Mouse (Mus musculus) midbrain, embryonic 13.5 days (tissue): ENCODE results near the gene Nfix. TPM values are rescaled to one million over a fixed set of nuclear protein-coding genes. Genes with fewer than 3 reads are reported as not detected.

Experiments
- ATAC-seq: fragments of 200-750 bp; cut with Nextera tagmentation; 2 replicates; pipeline ENCODE4 v1.8.0; 2017; ENCODE audit warnings: mild to moderate bottlenecking, moderate TSS enrichment, moderate library complexity
- H3K27ac ChIP-seq: fragments of 300-500 bp; sonication (generic); 2 replicates; pipeline ENCODE4 v1.5.1; 2015; ENCODE audit warnings: inconsistent platforms, mild to moderate bottlenecking, moderate library complexity
- H3K27me3 ChIP-seq: fragments of 300-500 bp; sonication (generic); 2 replicates; pipeline ENCODE4 v1.6.1; 2015; ENCODE audit warnings: mild to moderate bottlenecking, inconsistent platforms
- H3K36me3 ChIP-seq: fragments of 300-500 bp; sonication (generic); 2 replicates; pipeline ENCODE4 v1.6.1; 2015; ENCODE audit warnings: mild to moderate bottlenecking, inconsistent platforms
- H3K4me1 ChIP-seq: fragments of 300-500 bp; sonication (generic); replicated peaks from 2 replicates; pipeline ENCODE4 v1.6.1; 2015; ENCODE audit warnings: inconsistent platforms
- H3K4me2 ChIP-seq: fragments of 300-500 bp; sonication (generic); replicated peaks from 2 replicates; pipeline ENCODE4 v1.6.1; 2015; ENCODE audit warnings: moderate library complexity, mild to moderate bottlenecking, inconsistent platforms
- H3K4me3 ChIP-seq: fragments of 300-500 bp; sonication (generic); replicated peaks from 2 replicates; pipeline ENCODE4 v1.5.1; 2015; ENCODE audit warnings: mild to moderate bottlenecking, inconsistent platforms
- H3K9ac ChIP-seq: fragments of 300-500 bp; sonication (generic); replicated peaks from 2 replicates; pipeline ENCODE4 v1.6.1; 2015; ENCODE audit warnings: mild to moderate bottlenecking, inconsistent platforms
- H3K9me3 ChIP-seq: fragments of 300-500 bp; sonication (generic); 2 replicates; pipeline ENCODE4 v1.6.1; 2016; ENCODE audit warnings: mild to moderate bottlenecking, inconsistent platforms
- WGBS: fragments of 180-500 bp; shearing (Covaris S2); methylation state at CpG from one replicate; pipeline ENCODE4 v1.1.7; 2015; 5-methylcytosine and 5-hydroxymethylcytosine counted together
- polyA plus RNA-seq: library from polyadenylated mRNA; unstranded; fragments of >200 nt; fragmentation: Nextera tagmentation; extraction: Ambion mirVana; gene quantifications from 2 replicates; pipeline ENCODE4 v1.2.1, GENCODE M21; 2015

Gene Nfix
- polyA plus RNA-seq, 1 experiment from 2014 or later, result 28.4 TPM

GRCm38 (mm10) chr8:84668731-84669485 lies 131.2 kb downstream of the Nfix start:
- WGBS, result 86% methylated on average over 6 of the region's 6 CpGs
- H3K36me3 ChIP-seq, result peaks cover 46% of the 10 kb centered on the region
- H3K4me1 ChIP-seq, result peaks cover 12% of the 10 kb centered on the region
- no peak for ATAC-seq
- no peak overlapping the region for H3K27ac ChIP-seq
- H3K9ac ChIP-seq, result no peak overlapping the region
- H3K9me3 ChIP-seq, result no peaks in the 10 kb centered on the region
- H3K4me2 ChIP-seq, result no peak overlapping the region
- H3K4me3 ChIP-seq, result no peak overlapping the region
- no peaks in the 10 kb centered on the region for H3K27me3 ChIP-seq

DNA sequence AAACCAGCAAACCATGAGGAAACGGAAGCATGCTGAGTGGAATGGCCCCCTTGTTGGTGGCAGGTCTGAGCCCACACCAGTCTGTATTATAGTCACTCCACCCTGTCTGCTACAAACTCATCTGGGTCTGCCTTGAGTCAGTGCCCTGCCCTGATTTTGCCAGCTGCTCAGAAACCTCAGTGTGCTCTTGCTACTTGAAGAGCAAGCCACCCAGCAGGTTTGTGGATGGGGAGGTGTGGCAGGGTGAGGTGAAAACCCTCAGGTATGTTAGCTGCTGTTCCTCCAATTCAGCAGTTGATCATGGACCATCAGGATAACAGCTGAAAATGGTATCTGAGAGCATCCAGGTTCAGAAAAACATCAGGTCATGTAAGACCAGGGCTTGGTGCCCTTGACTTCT lies 132.1 kb downstream of the Nfix start:
- no peaks in the 10 kb centered on the region for H3K9me3 ChIP-seq
- no peak overlapping the region for H3K4me3 ChIP-seq
- no peak overlapping the region for H3K4me2 ChIP-seq
- H3K4me1 ChIP-seq, result peaks cover 17% of the 10 kb centered on the region
- 82% methylated on average over 1 of the region's 1 CpGs for WGBS
- H3K9ac ChIP-seq, result no peak overlapping the region
- H3K27ac ChIP-seq, result no peak overlapping the region
- H3K36me3 ChIP-seq, result peaks cover 39% of the 10 kb centered on the region
- ATAC-seq, result no peak
- no peaks in the 10 kb centered on the region for H3K27me3 ChIP-seq

DNA sequence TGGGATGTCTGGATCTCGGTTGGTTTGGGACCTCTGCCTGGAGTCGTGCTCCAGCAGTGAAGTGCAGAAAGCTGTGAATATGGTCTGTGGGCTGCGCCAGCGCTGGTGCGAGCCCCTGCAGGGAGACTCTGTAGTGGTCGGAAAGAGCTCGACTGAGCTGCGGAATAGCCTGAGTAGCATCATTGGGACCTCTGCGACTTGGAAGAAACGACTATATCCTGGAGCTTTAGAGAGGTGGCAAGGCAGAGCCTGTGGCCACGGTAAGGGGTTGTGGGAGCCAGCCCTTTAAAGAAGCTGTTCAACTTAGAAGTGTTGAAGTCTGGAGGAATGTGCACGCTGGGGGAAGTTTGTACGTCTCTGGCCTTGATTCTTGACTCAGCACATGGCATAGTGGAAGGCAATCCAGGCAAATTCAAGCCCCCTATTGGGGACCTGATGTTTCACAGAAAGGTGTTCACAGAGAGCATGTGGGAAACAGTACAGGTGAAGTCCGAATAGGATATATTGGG lies 134.7 kb downstream of the Nfix start:
- peak; percentile 36; the same call in 1 of the 2 replicates for ATAC-seq
- 3% methylated on average over 14 of the region's 14 CpGs for WGBS

DNA sequence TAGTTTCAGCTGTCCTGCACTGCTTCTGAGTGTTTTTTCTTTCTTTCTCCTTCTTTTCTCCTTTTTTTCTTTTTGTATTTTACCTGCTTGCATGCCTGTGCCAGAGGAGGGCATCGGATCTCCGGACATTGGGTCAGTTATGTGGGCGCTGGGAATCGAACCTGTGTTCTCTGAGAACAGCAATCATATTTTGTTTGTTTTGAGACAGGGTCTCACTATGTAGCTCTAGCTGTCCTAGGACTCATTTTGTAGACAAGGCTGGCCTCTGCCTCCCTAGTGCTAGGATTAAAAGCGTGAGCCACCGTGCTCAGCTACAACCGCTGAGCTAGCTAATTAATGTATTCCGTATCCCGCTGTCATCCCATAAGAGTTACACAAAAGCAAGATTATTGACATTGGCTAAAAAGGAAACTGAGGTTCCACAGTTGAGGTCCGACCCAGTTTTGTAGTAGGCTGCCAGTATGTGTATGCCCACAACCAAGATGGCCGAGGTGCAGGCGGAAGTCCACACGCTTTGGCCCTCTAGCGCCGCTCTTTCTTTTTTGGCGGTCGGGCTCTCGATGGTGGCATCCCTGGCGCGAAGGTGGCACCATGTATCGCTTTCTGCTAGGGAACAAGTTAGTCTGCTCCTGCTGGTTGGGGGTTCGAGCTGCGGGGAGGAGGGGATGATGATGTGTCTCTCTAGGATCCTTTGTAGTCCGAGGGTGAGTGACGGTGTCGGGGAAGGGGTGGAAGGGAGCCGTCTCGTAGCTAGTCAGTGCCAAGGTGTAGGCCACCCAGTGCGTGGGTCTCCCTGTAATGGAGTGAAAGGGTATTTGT lies 135.4 kb downstream of the Nfix start:
- peak; percentile 61 for ATAC-seq
- Histone ChIP-seq H3K27ac (peak overlapping the region; percentile 85), H3K4me3 (peak overlapping the region; percentile 73), H3K36me3 (peaks cover 11% of the 10 kb centered on the region), H3K9me3 (no peaks in the 10 kb centered on the region), H3K4me2 (peak overlapping the region; percentile 88), H3K27me3 (no peaks in the 10 kb centered on the region), H3K4me1 (peaks cover 46% of the 10 kb centered on the region), H3K9ac (peak overlapping the region; percentile 83)
- under 1% methylated on average over 29 of the region's 29 CpGs for WGBS

More for the DNA sequence above, 134.7 kb downstream of the Nfix start:
- H3K9ac ChIP-seq, result peak overlapping the region; percentile 83
- H3K27ac ChIP-seq, result peak overlapping the region; percentile 85
- H3K4me3 ChIP-seq, result peak overlapping the region; percentile 73
- H3K9me3 ChIP-seq, result no peaks in the 10 kb centered on the region
- peak overlapping the region; percentile 88 for H3K4me2 ChIP-seq
- H3K36me3 ChIP-seq, result peaks cover 16% of the 10 kb centered on the region
- H3K4me1 ChIP-seq, result peaks cover 39% of the 10 kb centered on the region
- no peaks in the 10 kb centered on the region for H3K27me3 ChIP-seq

DNA sequence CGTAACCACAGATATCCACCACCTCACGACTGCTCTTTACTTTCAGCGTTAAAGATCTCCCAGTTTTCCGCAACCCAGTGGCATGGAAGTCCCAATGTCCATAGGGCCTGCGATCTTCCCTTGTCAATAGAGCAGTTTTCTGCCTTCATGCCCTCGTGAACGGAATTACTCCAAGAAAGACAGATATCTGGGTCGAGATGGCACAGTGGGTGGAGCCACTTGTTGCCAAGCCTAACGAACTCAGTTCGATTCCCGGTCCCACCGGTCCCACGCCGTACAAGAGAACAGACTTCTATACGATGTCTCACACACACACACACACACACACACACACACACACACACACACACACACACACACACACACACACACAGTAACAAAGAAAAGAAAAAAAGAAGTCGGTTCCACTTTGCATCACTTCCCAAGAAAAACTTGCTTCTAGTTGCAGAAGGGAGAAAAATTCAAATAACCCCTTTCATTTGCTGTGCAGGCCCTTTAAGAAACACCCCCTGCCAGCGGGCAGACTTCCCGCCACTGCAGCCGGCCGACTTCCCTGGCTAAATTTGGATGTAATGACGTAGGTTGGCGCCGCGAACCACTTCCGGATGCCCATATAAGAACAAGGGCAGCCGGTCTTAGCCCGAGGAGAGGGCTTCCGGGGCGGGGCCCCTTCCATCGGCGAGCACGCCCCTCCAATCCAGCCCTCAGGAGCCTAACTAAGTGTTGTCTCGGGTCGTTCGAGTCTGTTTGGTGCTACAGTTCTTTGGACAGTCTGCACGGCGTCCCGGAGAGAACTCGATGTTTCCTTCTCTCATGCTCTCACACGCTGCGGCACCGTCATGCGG lies 136.4 kb downstream of the Nfix start:
- WGBS, result 4% methylated on average over 43 of the region's 43 CpGs
- Histone ChIP-seq H3K36me3 (peaks cover 7% of the 10 kb centered on the region), H3K4me2 (peak overlapping the region; percentile 88), H3K4me1 (peaks cover 48% of the 10 kb centered on the region), H3K9ac (peak overlapping the region; percentile 83), H3K9me3 (no peaks in the 10 kb centered on the region), H3K4me3 (peak overlapping the region; percentile 73), H3K27ac (peak overlapping the region; percentile 85), H3K27me3 (peaks cover 5% of the 10 kb centered on the region; the same call in 1 of the 2 replicates)
- ATAC-seq, result peak; percentile 82

DNA sequence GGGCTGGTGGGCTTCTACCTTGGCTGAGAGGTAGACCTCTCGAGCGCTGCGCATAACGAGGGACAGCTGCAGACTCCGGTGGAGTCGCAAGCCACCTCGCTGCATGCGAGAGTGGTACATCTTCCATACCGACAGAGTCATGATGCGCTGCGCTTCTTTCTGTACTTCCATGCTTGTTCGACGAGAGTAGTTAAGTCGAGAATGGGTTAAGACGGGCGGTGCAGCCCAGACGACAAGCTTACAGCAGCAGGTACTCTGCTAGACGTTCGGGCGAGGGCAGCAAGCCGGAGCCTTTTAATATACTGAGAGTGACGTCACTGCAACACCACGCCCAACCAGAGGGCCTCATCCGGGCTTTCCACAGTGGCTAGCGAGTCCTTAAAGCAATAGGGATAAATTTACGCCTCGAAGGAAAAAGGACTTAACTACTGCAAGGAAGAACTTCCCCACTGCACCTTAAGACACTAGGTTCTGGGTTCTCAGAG lies 137.5 kb downstream of the Nfix start, which contains the start of gene Ier2:
TSS of gene Ier2 (minus strand) at position 272 of the 485 bp plus-strand sequence.
- Histone ChIP-seq H3K27me3 (peaks cover 8% of the 10 kb centered on the region; the same call in 1 of the 2 replicates), H3K27ac (peak within 1 kb of the TSS; percentile 79), H3K9ac (peak within 1 kb of the TSS; percentile 82), H3K36me3 (no peaks in the 10 kb centered on the region), H3K4me1 (peaks cover 48% of the 10 kb centered on the region), H3K9me3 (no peaks in the 10 kb centered on the region), H3K4me3 (peak within 1 kb of the TSS; percentile 73), H3K4me2 (peak within 1 kb of the TSS; percentile 88)
- WGBS, result under 1% methylated on average over 27 of the region's 27 CpGs
- ATAC-seq, result peak; percentile 75

GRCm38 (mm10) chr8:84661961-84662571 lies 138.1 kb downstream of the Nfix start:
- peaks cover 50% of the 10 kb centered on the region for H3K4me1 ChIP-seq
- peak; percentile 18 for ATAC-seq
- under 1% methylated on average over 61 of the region's 61 CpGs for WGBS
- H3K9me3 ChIP-seq, result no peaks in the 10 kb centered on the region
- H3K27ac ChIP-seq, result peak overlapping the region; percentile 79
- H3K36me3 ChIP-seq, result no peaks in the 10 kb centered on the region
- peak overlapping the region; percentile 88 for H3K4me2 ChIP-seq
- peak overlapping the region; percentile 73 for H3K4me3 ChIP-seq
- H3K9ac ChIP-seq, result peak overlapping the region; percentile 82
- H3K27me3 ChIP-seq, result peaks cover 8% of the 10 kb centered on the region; the same call in 1 of the 2 replicates

DNA sequence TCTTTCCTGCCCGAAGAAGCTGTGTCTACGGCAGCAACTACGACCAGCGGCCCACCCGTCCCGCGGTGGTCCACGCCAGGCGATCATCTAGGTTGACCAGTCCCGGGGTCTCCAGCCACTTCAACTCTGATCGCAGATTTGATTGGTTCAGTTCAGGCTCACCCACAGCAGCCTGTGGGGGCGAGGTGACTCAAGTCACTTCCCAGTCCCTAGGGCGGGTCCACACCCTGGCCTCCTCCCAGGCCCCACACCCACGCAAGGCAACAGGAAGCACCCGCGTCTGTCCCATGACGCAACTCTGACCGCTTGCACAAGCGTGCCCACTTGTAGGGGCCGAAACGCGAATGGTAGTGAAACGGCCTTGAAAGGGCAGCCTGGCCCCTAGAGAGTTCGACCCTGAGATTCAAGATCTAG lies 138.7 kb downstream of the Nfix start:
- under 1% methylated on average over 24 of the region's 24 CpGs for WGBS
- Histone ChIP-seq H3K4me1 (peaks cover 56% of the 10 kb centered on the region), H3K27me3 (peaks cover 11% of the 10 kb centered on the region; the same call in 1 of the 2 replicates), H3K4me2 (peak overlapping the region; percentile 88), H3K27ac (0 out of 2 replicates have a peak overlapping the region, but pooled peaks have one; percentile 79), H3K4me3 (peak overlapping the region; percentile 73), H3K9me3 (no peaks in the 10 kb centered on the region), H3K9ac (peak overlapping the region; percentile 82), H3K36me3 (no peaks in the 10 kb centered on the region)
- no peak for ATAC-seq

DNA sequence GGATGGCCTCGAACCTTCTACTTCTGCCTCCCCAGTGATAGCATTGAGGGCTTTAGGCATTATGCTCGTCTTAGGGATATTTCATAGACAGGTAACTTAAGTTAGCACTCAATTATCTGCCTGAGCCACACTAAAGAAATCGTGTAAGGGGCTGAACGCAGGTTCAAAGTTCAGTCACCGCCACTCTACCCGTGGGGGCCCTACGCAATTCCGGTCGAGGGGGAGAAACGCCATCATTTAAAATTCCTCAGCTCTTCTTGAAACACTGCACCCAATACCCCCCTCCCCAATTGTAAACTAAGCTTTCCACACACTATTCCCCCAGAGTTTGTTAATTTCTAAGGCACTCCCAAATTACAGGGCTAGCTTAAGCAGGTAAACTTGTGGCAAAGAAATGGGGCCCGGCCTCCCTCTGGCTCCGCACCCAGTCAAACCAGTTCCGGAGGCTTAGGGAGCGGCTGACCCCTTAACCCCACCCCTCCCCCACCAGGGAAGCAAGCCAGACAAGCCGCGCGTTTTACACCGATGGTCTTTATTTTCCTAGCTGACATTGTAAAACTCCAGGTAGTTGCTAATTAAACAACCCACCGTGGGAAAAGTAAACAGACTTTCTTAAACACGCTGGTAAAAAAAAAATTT lies 139.2 kb downstream of the Nfix start:
- no peak for ATAC-seq
- Histone ChIP-seq H3K9ac (peak overlapping the region; percentile 82), H3K9me3 (no peaks in the 10 kb centered on the region), H3K36me3 (no peaks in the 10 kb centered on the region), H3K4me3 (peak overlapping the region; percentile 73), H3K4me1 (peaks cover 58% of the 10 kb centered on the region), H3K4me2 (peak overlapping the region; percentile 88), H3K27ac (no peak overlapping the region), H3K27me3 (peaks cover 11% of the 10 kb centered on the region; the same call in 1 of the 2 replicates)
- WGBS, result 2% methylated on average over 20 of the region's 20 CpGs

DNA sequence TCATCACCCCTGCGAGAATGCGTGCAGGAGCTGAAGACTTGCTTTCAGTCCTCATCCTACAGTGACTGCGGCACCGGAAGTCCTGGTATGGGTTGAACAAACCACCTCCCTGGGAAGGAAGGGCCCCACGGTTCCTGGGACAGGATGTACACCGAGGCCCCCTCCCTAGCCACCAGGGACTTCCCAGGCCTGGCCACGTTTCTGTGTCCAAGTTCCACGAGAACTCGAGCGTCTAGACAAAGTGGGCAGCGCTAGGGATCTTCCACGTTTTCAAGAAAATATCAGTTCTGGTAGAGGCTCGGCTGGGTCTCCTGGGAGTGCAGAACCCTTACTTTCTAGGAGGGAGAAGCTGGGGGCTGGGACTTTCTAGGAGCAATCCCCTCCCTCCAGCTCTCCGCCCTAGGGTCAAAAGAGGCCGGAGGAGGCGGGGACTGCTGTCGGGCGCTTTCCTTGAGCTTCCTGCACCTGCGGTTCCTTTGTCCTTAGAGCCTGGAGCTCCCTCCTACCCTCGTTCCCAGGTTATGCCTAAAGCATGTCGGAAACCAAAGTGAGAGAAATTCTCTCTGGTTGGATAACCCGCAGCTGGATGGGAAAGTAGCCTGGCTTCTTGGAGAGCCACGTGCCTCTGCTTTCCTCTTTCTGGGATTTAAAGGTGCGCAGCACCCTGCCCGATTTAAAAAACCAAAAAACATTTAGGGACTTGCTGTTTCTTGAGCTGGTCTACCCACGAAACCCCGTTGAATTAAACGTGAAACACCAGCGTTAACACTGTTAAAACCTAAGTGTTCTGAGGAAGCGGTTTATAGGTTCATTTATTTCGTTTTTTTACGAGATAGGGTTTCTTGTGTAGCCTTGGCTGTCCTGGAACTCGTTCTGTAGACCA lies 140.0 kb downstream of the Nfix start:
- Histone ChIP-seq H3K9me3 (no peaks in the 10 kb centered on the region), H3K27ac (peak overlapping the region; percentile 33), H3K4me1 (peaks cover 58% of the 10 kb centered on the region), H3K27me3 (peaks cover 11% of the 10 kb centered on the region; the same call in 1 of the 2 replicates), H3K36me3 (no peaks in the 10 kb centered on the region), H3K4me2 (peak overlapping the region; percentile 88), H3K4me3 (peak overlapping the region; percentile 73), H3K9ac (peak overlapping the region; percentile 82)
- WGBS, result 3% methylated on average over 33 of the region's 33 CpGs
- no peak for ATAC-seq
